Mouse (Mus musculus) hindbrain, embryonic 12.5 days (tissue): ENCODE data around the gene Stim1. TPM values are rescaled to one million over a fixed set of nuclear protein-coding genes. Genes with fewer than 3 reads are reported as not detected.

ENCODE experiments used
- ATAC-seq: fragments of 200-750 bp; cut with Nextera tagmentation; 2 replicates; pipeline ENCODE4 v1.8.0; 2017; ENCODE audit warnings: moderate TSS enrichment; ENCODE audit not compliant: low FRiP score
- H3K27ac ChIP-seq: fragments of 300-500 bp; sonication (generic); 2 replicates; pipeline ENCODE4 v1.5.1; 2016; ENCODE audit warnings: mild to moderate bottlenecking
- H3K27me3 ChIP-seq: fragments of 300-500 bp; sonication (generic); 2 replicates; pipeline ENCODE4 v1.6.1; 2016; ENCODE audit warnings: mild to moderate bottlenecking
- H3K36me3 ChIP-seq: fragments of 300-500 bp; sonication (generic); 2 replicates; pipeline ENCODE4 v1.6.1; 2016; ENCODE audit warnings: mild to moderate bottlenecking
- H3K4me1 ChIP-seq: fragments of 300-500 bp; sonication (generic); 2 replicates; pipeline ENCODE4 v1.6.1; 2016
- H3K4me2 ChIP-seq: fragments of 300-500 bp; sonication (generic); replicated peaks from 2 replicates; pipeline ENCODE4 v1.6.1; 2016; ENCODE audit warnings: mild to moderate bottlenecking
- H3K4me3 ChIP-seq: fragments of 300-500 bp; sonication (generic); 2 replicates; pipeline ENCODE4 v1.5.1; 2016; ENCODE audit warnings: mild to moderate bottlenecking
- H3K9ac ChIP-seq: fragments of 300-500 bp; sonication (generic); 2 replicates; pipeline ENCODE4 v1.6.1; 2016; ENCODE audit warnings: mild to moderate bottlenecking, moderate library complexity
- H3K9me3 ChIP-seq: fragments of 300-500 bp; sonication (generic); replicated peaks from 2 replicates; pipeline ENCODE4 v1.6.1; 2016; ENCODE audit warnings: mild to moderate bottlenecking
- WGBS: fragments of 180-500 bp; shearing (Covaris S2); methylation state at CpG from one replicate; pipeline ENCODE4 v1.1.7; 2016; 5-methylcytosine and 5-hydroxymethylcytosine counted together
- polyA plus RNA-seq: library from polyadenylated mRNA; unstranded; fragments of >200 nt; fragmentation: Nextera tagmentation; extraction: Ambion mirVana; gene quantifications from 2 replicates; pipeline ENCODE4 v1.2.1, GENCODE M21; 2016

Stim1 gene
- polyA plus RNA-seq, 1 experiment from 2014 or later, result 14.8 TPM

- Histone ChIP-seq H3K27ac (no peak overlapping the region), H3K9ac (no peak overlapping the region), H3K9me3 (no peaks in the 10 kb centered on the region), H3K4me3 (no peak overlapping the region), H3K4me2 (no peak overlapping the region), H3K27me3 (no peaks in the 10 kb centered on the region), H3K36me3 (no peaks in the 10 kb centered on the region), H3K4me1 (no peaks in the 10 kb centered on the region)
- ATAC-seq, result no peak
- WGBS, result 74% methylated on average over 1 of the region's 1 CpGs
These were observed 46.5 kb downstream of the Stim1 start for GRCm38 (mm10) chr7:102314107-102314506.

GRCm38 (mm10) chr7:102314908-102315307 lies 47.3 kb downstream of the Stim1 start:
- Histone ChIP-seq H3K27ac (no peak overlapping the region), H3K4me2 (no peak overlapping the region), H3K9ac (no peak overlapping the region), H3K36me3 (no peaks in the 10 kb centered on the region), H3K4me3 (no peak overlapping the region), H3K9me3 (no peaks in the 10 kb centered on the region), H3K27me3 (no peaks in the 10 kb centered on the region), H3K4me1 (no peaks in the 10 kb centered on the region)
- ATAC-seq, result no peak

GRCm38 (mm10) chr7:102315435-102315834 lies 47.8 kb downstream of the Stim1 start:
- Histone ChIP-seq H3K9ac (no peak overlapping the region), H3K27ac (no peak overlapping the region), H3K4me3 (no peak overlapping the region), H3K36me3 (no peaks in the 10 kb centered on the region), H3K4me2 (no peak overlapping the region), H3K27me3 (no peaks in the 10 kb centered on the region), H3K4me1 (no peaks in the 10 kb centered on the region), H3K9me3 (no peaks in the 10 kb centered on the region)
- 74% methylated on average over 7 of the region's 7 CpGs for WGBS
- ATAC-seq, result no peak

- no peaks in the 10 kb centered on the region for H3K36me3 ChIP-seq
- H3K4me3 ChIP-seq, result no peak overlapping the region
- H3K4me2 ChIP-seq, result no peak overlapping the region
- no peaks in the 10 kb centered on the region for H3K9me3 ChIP-seq
- WGBS, result 94% methylated on average over 3 of the region's 3 CpGs
- H3K27ac ChIP-seq, result no peak overlapping the region
- ATAC-seq, result no peak
- no peaks in the 10 kb centered on the region for H3K4me1 ChIP-seq
- no peaks in the 10 kb centered on the region for H3K27me3 ChIP-seq
- no peak overlapping the region for H3K9ac ChIP-seq
These were observed 50.1 kb downstream of the Stim1 start for GRCm38 (mm10) chr7:102317583-102318168.

- no peak overlapping the region for H3K4me3 ChIP-seq
- H3K9ac ChIP-seq, result no peak overlapping the region
- H3K4me1 ChIP-seq, result no peaks in the 10 kb centered on the region
- H3K27me3 ChIP-seq, result no peaks in the 10 kb centered on the region
- no peaks in the 10 kb centered on the region for H3K36me3 ChIP-seq
- ATAC-seq, result no peak
- no peak overlapping the region for H3K4me2 ChIP-seq
- no peaks in the 10 kb centered on the region for H3K9me3 ChIP-seq
- WGBS, result 88% methylated on average over 5 of the region's 5 CpGs
- H3K27ac ChIP-seq, result no peak overlapping the region
These were observed 54.5 kb downstream of the Stim1 start for GRCm38 (mm10) chr7:102322137-102322536.

GRCm38 (mm10) chr7:102326323-102326722 lies 58.7 kb downstream of the Stim1 start:
- no peak for ATAC-seq
- Histone ChIP-seq H3K27me3 (no peaks in the 10 kb centered on the region), H3K36me3 (no peaks in the 10 kb centered on the region), H3K9ac (no peak overlapping the region), H3K27ac (no peak overlapping the region), H3K4me2 (no peak overlapping the region), H3K4me1 (no peaks in the 10 kb centered on the region), H3K4me3 (no peak overlapping the region), H3K9me3 (no peaks in the 10 kb centered on the region)

GRCm38 (mm10) chr7:102330270-102330669 lies 62.7 kb downstream of the Stim1 start:
- H3K27me3 ChIP-seq, result no peaks in the 10 kb centered on the region
- 93% methylated on average over 5 of the region's 5 CpGs for WGBS
- ATAC-seq, result no peak
- no peaks in the 10 kb centered on the region for H3K9me3 ChIP-seq
- H3K36me3 ChIP-seq, result no peaks in the 10 kb centered on the region
- H3K4me2 ChIP-seq, result no peak overlapping the region
- no peaks in the 10 kb centered on the region for H3K4me1 ChIP-seq
- H3K27ac ChIP-seq, result no peak overlapping the region
- no peak overlapping the region for H3K4me3 ChIP-seq
- H3K9ac ChIP-seq, result no peak overlapping the region

- WGBS, result 69% methylated on average over 3 of the region's 3 CpGs
- no peak for ATAC-seq
- Histone ChIP-seq H3K4me2 (no peak overlapping the region), H3K36me3 (no peaks in the 10 kb centered on the region), H3K27ac (no peak overlapping the region), H3K9ac (no peak overlapping the region), H3K9me3 (no peaks in the 10 kb centered on the region), H3K27me3 (no peaks in the 10 kb centered on the region), H3K4me3 (no peak overlapping the region), H3K4me1 (no peaks in the 10 kb centered on the region)
These were observed 63.9 kb downstream of the Stim1 start for GRCm38 (mm10) chr7:102331476-102331875.

GRCm38 (mm10) chr7:102333741-102334140 lies 66.1 kb downstream of the Stim1 start:
- H3K9ac ChIP-seq, result no peak overlapping the region
- H3K36me3 ChIP-seq, result no peaks in the 10 kb centered on the region
- no peak overlapping the region for H3K4me3 ChIP-seq
- no peaks in the 10 kb centered on the region for H3K9me3 ChIP-seq
- no peak overlapping the region for H3K27ac ChIP-seq
- ATAC-seq, result no peak
- WGBS, result 79% methylated on average over 4 of the region's 4 CpGs
- no peak overlapping the region for H3K4me2 ChIP-seq
- no peaks in the 10 kb centered on the region for H3K27me3 ChIP-seq
- no peaks in the 10 kb centered on the region for H3K4me1 ChIP-seq

GRCm38 (mm10) chr7:102337326-102337725 lies 69.7 kb downstream of the Stim1 start:
- H3K4me2 ChIP-seq, result no peak overlapping the region
- H3K9me3 ChIP-seq, result no peaks in the 10 kb centered on the region
- H3K27me3 ChIP-seq, result no peaks in the 10 kb centered on the region
- no peak overlapping the region for H3K27ac ChIP-seq
- no peak for ATAC-seq
- WGBS, result 95% methylated on average over 5 of the region's 5 CpGs
- no peak overlapping the region for H3K4me3 ChIP-seq
- H3K9ac ChIP-seq, result no peak overlapping the region
- no peaks in the 10 kb centered on the region for H3K4me1 ChIP-seq
- H3K36me3 ChIP-seq, result no peaks in the 10 kb centered on the region

GRCm38 (mm10) chr7:102337898-102338297 lies 70.3 kb downstream of the Stim1 start:
- H3K9ac ChIP-seq, result no peak overlapping the region
- H3K27ac ChIP-seq, result no peak overlapping the region
- no peak overlapping the region for H3K4me2 ChIP-seq
- H3K4me3 ChIP-seq, result no peak overlapping the region
- H3K9me3 ChIP-seq, result no peaks in the 10 kb centered on the region
- no peaks in the 10 kb centered on the region for H3K36me3 ChIP-seq
- no peak for ATAC-seq
- H3K27me3 ChIP-seq, result no peaks in the 10 kb centered on the region
- 70% methylated on average over 3 of the region's 3 CpGs for WGBS
- no peaks in the 10 kb centered on the region for H3K4me1 ChIP-seq

GRCm38 (mm10) chr7:102338956-102339355 lies 71.3 kb downstream of the Stim1 start:
- 90% methylated on average over 3 of the region's 3 CpGs for WGBS
- Histone ChIP-seq H3K9ac (no peak overlapping the region), H3K36me3 (no peaks in the 10 kb centered on the region)

GRCm38 (mm10) chr7:102345893-102346292 lies 78.3 kb downstream of the Stim1 start:
- no peaks in the 10 kb centered on the region for H3K36me3 ChIP-seq
- H3K4me3 ChIP-seq, result no peak overlapping the region
- no peaks in the 10 kb centered on the region for H3K4me1 ChIP-seq
- no peak for ATAC-seq
- WGBS, result 70% methylated on average over 2 of the region's 2 CpGs
- no peak overlapping the region for H3K9ac ChIP-seq
- H3K27me3 ChIP-seq, result no peaks in the 10 kb centered on the region
- H3K27ac ChIP-seq, result no peak overlapping the region
- no peaks in the 10 kb centered on the region for H3K9me3 ChIP-seq
- no peak overlapping the region for H3K4me2 ChIP-seq

More at GRCm38 (mm10) chr7:102338956-102339355, 71.3 kb downstream of the Stim1 start:
- Histone ChIP-seq H3K4me1 (no peaks in the 10 kb centered on the region), H3K9me3 (no peaks in the 10 kb centered on the region), H3K4me3 (no peak overlapping the region), H3K27ac (no peak overlapping the region), H3K4me2 (no peak overlapping the region), H3K27me3 (no peaks in the 10 kb centered on the region)
- ATAC-seq, result no peak
